Mouse (Mus musculus) granulocyte monocyte progenitor cell, adult 5-6 weeks (primary cell): ENCODE measurements around the gene Myom3. TPM values are rescaled to one million over a fixed set of nuclear protein-coding genes. Genes with fewer than 3 reads are reported as not detected.

ENCODE experiments used
- ATAC-seq: replicated peaks from 2 replicates; pipeline ENCODE4 v1.8.0; 2016; ENCODE audit warnings: mild to moderate bottlenecking, moderate TSS enrichment, inconsistent platforms; ENCODE audit not compliant: poor library complexity, severe bottlenecking
- total RNA-seq, 2 experiments: library from RNA; stranded (forward) in 1 of 2; stranded (reverse) in 1 of 2; fragments of 200-712, 200-1000 nt in 1 of 2; fragments of >200 nt in 1 of 2; fragmentation: Nextera tagmentation in 1 of 2; gene quantifications; 2 replicates each; pipeline ENCODE4 v1.2.3; 2014 to 2017

The Myom3 gene
- total RNA-seq, 2 experiments from 2014 or later, result not detected

GRCm38 (mm10) chr4:135758825-135759224, 690 bp upstream of the Myom3 start:
- no peak for ATAC-seq

- no peak for ATAC-seq
These were observed 1.5 kb downstream of the Myom3 start for GRCm38 (mm10) chr4:135761048-135761447.

DNA sequence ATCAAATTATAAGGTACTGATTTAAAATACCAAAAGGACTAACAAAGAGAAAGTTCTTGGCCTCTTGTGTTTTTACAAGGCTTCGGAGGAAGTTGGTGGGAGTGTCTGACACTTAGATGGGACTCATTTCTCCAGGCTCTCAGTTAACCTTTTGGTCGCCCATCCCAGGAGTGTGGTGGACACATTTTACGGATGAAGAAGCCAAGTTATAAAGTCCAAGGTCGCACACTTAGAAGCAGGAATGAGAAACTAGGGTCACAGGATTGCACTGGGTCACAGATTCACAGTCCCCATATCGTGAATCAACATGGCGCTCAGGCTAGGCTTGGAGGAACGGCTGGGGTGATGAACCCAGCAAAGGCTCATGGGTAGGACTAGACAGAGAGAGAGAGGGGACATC, 2.1 kb downstream of the Myom3 start:
- no peak for ATAC-seq

GRCm38 (mm10) chr4:135762251-135762906, 2.9 kb downstream of the Myom3 start:
- peak; percentile 92 for ATAC-seq

DNA sequence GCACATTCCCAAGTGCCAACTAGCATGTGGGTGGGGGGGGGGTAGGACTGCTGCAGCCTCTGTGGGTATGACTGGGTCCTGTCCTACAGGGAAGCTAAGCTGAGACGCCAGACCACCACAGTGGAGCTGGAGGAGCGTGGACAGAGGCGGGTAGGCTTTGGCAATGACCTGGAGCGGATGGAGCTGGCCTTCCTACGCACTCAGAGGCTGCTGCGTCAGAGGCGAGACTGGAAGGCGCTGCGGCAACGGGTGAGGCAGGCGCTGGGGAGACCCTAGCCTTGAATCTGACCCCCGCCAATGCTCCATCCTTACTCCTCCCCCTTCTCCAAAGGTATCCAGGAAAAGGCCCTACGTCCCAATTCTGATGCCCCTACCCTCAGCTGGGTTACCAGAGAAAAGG, 5.2 kb downstream of the Myom3 start:
- no peak for ATAC-seq

DNA sequence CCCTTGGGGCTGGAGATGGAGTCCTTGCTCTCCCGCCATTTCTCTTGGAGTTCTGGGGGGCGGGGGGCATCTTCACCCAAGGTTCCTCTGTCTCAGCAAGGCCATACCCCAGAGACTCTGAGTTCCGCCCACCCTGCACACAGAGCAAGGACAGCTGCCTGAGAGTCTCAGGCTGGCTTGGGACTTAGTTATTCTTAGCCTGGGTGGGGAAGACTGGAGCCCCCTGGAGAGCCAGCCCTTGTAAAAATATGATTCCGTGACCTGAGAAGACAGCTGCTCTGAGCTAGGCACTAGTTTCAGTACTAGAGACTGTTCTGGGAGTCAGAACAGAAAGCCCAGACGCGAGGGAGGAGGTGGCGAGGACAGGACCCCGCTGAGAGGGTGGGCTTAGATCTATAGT, 6.2 kb downstream of the Myom3 start:
- ATAC-seq, result no peak

GRCm38 (mm10) chr4:135766976-135767375, 7.5 kb downstream of the Myom3 start:
- ATAC-seq, result no peak

- ATAC-seq, result no peak
These were observed 9.3 kb downstream of the Myom3 start for GRCm38 (mm10) chr4:135768572-135769526.

DNA sequence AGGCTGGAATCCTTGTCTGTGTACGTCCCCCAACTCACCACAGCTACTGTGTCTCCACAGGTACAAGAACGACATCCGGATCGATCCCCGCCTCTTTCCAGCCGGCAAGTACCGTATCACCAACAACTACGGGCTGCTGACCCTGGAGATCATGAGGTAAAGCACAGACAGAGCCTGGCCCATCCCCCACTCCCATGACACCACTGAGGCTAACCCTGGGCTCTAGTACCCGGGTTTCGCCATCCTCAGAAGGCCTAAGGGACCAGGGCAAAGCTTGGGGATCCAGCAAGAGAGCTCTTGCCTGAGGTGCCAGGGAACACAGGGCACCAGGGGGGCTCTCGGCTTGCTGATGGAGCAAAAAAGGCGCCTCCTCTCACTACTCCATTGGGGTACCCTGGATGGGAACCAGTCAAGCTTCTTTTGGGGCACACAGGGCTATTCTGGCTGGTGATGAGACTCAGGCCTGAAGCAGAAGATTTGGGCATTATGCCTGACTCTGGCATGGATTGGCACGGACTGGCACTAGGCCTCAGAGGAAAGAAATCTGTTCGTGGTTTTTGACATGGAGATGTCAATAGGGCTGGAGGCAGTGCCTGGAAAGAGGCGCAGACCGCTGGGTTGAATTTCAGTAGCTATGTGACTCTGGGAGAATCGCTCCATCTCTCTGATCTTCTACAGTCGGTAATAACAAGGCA, 11.2 kb downstream of the Myom3 start:
- no peak for ATAC-seq

- no peak for ATAC-seq
These were observed 12.1 kb downstream of the Myom3 start for GRCm38 (mm10) chr4:135771592-135771991.

GRCm38 (mm10) chr4:135772671-135773070, 13.2 kb downstream of the Myom3 start:
- no peak for ATAC-seq

DNA sequence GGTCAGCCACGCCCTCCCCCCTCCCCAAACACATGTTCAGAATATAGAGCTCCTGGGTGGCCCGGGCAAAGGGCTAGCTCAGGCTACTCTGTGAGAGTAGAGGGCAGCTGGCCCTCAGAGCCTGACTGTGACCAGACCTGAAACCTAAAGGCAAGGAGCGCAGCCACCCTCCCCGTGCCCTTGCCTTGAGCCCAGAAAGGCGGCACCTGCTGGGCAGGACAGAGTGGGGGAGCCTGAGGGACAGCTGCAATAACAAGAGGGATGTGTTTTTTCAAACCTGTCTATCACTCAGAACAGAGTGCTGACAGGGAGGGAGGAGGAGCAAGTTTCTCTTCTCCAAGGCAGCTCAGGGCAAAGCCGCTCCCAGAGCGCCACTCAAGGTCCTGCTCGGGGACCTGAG, 15.0 kb downstream of the Myom3 start:
- ATAC-seq, result no peak

GRCm38 (mm10) chr4:135776850-135777249, 17.3 kb downstream of the Myom3 start:
- ATAC-seq, result no peak

GRCm38 (mm10) chr4:135779661-135780060, 20.1 kb downstream of the Myom3 start:
- no peak for ATAC-seq

DNA sequence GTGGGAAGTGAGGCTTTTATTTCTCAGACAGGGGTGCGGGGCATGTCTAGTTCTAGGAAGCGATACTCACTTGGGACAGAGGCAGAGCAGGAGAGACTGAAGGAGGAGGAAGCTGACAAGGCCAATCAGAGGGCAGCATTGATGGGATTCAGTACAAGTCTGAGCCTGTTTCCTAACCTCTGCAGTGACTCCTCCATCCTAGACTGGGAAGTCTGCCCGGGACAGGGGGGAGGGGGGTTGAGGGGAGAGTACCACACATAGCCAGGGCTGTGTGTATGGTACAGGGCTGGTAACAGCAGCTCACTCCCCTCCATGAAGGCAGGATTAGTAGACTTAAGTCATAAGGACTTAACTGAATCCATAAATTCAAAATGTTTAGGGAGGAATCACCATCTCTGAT, 20.7 kb downstream of the Myom3 start:
- ATAC-seq, result no peak; the same call in 1 of the 2 replicates

GRCm38 (mm10) chr4:135781304-135781703, 21.8 kb downstream of the Myom3 start:
- ATAC-seq, result no peak

- no peak for ATAC-seq
These were observed 27.1 kb downstream of the Myom3 start for GRCm38 (mm10) chr4:135786581-135786980.

GRCm38 (mm10) chr4:135787271-135787670, 27.8 kb downstream of the Myom3 start:
- ATAC-seq, result no peak

DNA sequence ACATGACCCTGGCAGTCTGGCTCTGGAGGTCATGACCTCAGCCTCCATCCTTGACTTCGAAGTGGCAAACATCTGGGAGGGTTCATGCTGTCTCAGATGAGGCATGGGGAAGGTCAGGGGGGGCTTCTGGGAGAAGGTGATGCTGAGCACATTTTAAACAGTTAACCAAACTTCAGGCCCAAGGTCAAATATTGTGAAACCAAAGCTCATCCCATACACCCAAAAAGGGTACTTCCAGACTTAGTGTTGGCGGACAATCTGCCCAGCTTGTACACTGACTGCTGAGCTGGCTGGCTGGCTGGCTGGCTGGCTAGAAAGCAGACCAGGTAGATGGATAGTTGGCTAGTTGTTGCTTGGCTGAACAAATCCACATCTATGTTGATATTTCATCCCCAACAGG, 29.6 kb downstream of the Myom3 start:
- ATAC-seq, result no peak

GRCm38 (mm10) chr4:135792821-135793220, 33.3 kb downstream of the Myom3 start:
- no peak for ATAC-seq

DNA sequence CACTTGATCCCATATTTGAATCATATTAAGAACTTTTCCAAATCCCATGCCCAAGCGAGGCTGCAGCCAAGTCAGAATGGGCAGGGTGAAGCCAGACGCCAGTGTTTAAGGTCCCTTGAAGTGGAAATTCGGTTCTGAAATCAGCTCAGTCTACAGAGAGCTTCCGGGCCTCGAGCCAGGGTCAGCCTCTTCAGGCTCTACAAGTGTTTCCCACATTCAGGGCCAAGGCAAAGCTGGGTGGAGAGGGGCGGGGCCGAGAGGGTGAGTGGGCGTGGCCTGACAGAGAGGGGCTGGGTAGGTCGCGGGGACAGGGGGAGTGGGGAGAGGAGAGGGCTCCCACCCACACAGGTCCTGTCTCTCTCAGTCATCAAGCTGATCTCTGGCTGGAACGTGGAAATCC, 38.4 kb downstream of the Myom3 start:
- no peak for ATAC-seq
